Mouse (Mus musculus) neural tube, embryonic 14.5 days (tissue): Measurements from ENCODE around the gene Msmo1. TPM values are rescaled to one million over a fixed set of nuclear protein-coding genes. Genes with fewer than 3 reads are reported as not detected.

Experiments
- ATAC-seq: fragments of 200-750 bp; cut with Nextera tagmentation; 2 replicates; pipeline ENCODE4 v1.8.0; 2017; ENCODE audit warnings: low read depth, mild to moderate bottlenecking, moderate TSS enrichment, moderate library complexity
- H3K27ac ChIP-seq: fragments of 300-500 bp; sonication (generic); 2 replicates; pipeline ENCODE4 v1.5.1; 2014; ENCODE audit warnings: low read depth, mild to moderate bottlenecking, control low read depth, low read length, moderate library complexity, mixed read lengths
- H3K27me3 ChIP-seq: fragments of 300-500 bp; sonication (generic); 2 replicates; pipeline ENCODE4 v1.6.1; 2014; ENCODE audit warnings: low read length; ENCODE audit not compliant: control insufficient read depth, insufficient read depth
- H3K36me3 ChIP-seq: fragments of 300-500 bp; sonication (generic); 2 replicates; pipeline ENCODE4 v1.6.1; 2014; ENCODE audit warnings: low read length, mixed read lengths; ENCODE audit not compliant: control insufficient read depth, insufficient read depth
- H3K4me1 ChIP-seq: fragments of 300-500 bp; sonication (generic); 2 replicates; pipeline ENCODE4 v1.6.1; 2014; ENCODE audit warnings: low read length; ENCODE audit not compliant: control insufficient read depth, insufficient read depth
- H3K4me2 ChIP-seq: fragments of 300-500 bp; sonication (generic); 2 replicates; pipeline ENCODE4 v1.6.1; 2014; ENCODE audit warnings: mild to moderate bottlenecking, low read depth, low read length, control low read depth
- H3K4me3 ChIP-seq: fragments of 300-500 bp; sonication (generic); 2 replicates; pipeline ENCODE4 v1.5.1; 2014; ENCODE audit warnings: low read depth, low read length, control low read depth, mixed read lengths
- H3K9ac ChIP-seq: fragments of 300-500 bp; sonication (generic); replicated peaks from 2 replicates; pipeline ENCODE4 v1.6.1; 2014; ENCODE audit warnings: low read depth, mild to moderate bottlenecking, control low read depth, low read length, mixed read lengths
- H3K9me3 ChIP-seq: fragments of 300-500 bp; sonication (generic); 2 replicates; pipeline ENCODE4 v1.6.1; 2016; ENCODE audit warnings: low read length; ENCODE audit not compliant: control insufficient read depth
- WGBS: fragments of 180-500 bp; shearing (Covaris S2); extraction: QIAGEN DNeasy Blood & Tissue Kit; methylation state at CpG from one replicate; pipeline ENCODE4 v1.1.7; 2014; 5-methylcytosine and 5-hydroxymethylcytosine counted together
- polyA plus RNA-seq: library from polyadenylated mRNA; unstranded; fragments of >200 nt; fragmentation: Nextera tagmentation; extraction: Ambion mirVana; gene quantifications from 2 replicates; pipeline ENCODE4 v1.2.1, GENCODE M21; 2014

Msmo1 gene
- polyA plus RNA-seq = 169 and 177 TPM in 2 replicates

GRCm38 (mm10) chr8:64733271-64733943 lies at the start of gene Msmo1:
Gene Msmo1 (minus strand): TSS chr8:64733792.
- ATAC-seq = peak; percentile 100
- H3K9ac ChIP-seq = peak within 1 kb of the TSS; percentile 50
- H3K27me3 ChIP-seq = no peaks in the 10 kb centered on the region
- H3K4me3 ChIP-seq = peak within 1 kb of the TSS; percentile 54
- peaks cover 12% of the 10 kb centered on the region; the same call in 1 of the 2 replicates for H3K36me3 ChIP-seq
- WGBS = under 1% methylated on average over 60 of the region's 60 CpGs
- peak within 1 kb of the TSS; percentile 64 for H3K4me2 ChIP-seq
- peaks cover 6% of the 10 kb centered on the region for H3K4me1 ChIP-seq
- no peaks in the 10 kb centered on the region for H3K9me3 ChIP-seq
- H3K27ac ChIP-seq = peak within 1 kb of the TSS; percentile 52; the same call in 1 of the 2 replicates

GRCm38 (mm10) chr8:64781947-64782346 lies 48.4 kb upstream of the Msmo1 start:
- no peak for ATAC-seq
- 81% methylated on average over 6 of the region's 6 CpGs for WGBS
- H3K27ac ChIP-seq = no peak overlapping the region

GRCm38 (mm10) chr8:64777925-64778324 lies 44.3 kb upstream of the Msmo1 start:
- no peaks in the 10 kb centered on the region for H3K27me3 ChIP-seq
- H3K9me3 ChIP-seq = no peaks in the 10 kb centered on the region
- no peak overlapping the region for H3K4me2 ChIP-seq
- 51% methylated on average over 9 of the region's 9 CpGs for WGBS
- H3K4me1 ChIP-seq = 0 out of 2 replicates have a peak, but pooled peaks cover 3% of the 10 kb centered on the region
- 0 out of 2 replicates have a peak, but pooled peaks cover 5% of the 10 kb centered on the region for H3K36me3 ChIP-seq
- ATAC-seq = peak; percentile 47; the same call in 1 of the 2 replicates
- H3K9ac ChIP-seq = no peak overlapping the region
- no peak overlapping the region for H3K27ac ChIP-seq
- no peak overlapping the region for H3K4me3 ChIP-seq

More at GRCm38 (mm10) chr8:64781947-64782346, 48.4 kb upstream of the Msmo1 start:
- Histone ChIP-seq H3K4me3 (no peak overlapping the region), H3K4me2 (no peak overlapping the region), H3K36me3 (0 out of 2 replicates have a peak, but pooled peaks cover 5% of the 10 kb centered on the region), H3K9ac (no peak overlapping the region), H3K9me3 (no peaks in the 10 kb centered on the region), H3K27me3 (no peaks in the 10 kb centered on the region), H3K4me1 (0 out of 2 replicates have a peak, but pooled peaks cover 3% of the 10 kb centered on the region)

GRCm38 (mm10) chr8:64774136-64774535 lies 40.5 kb upstream of the Msmo1 start:
- Histone ChIP-seq H3K27me3 (no peaks in the 10 kb centered on the region), H3K36me3 (0 out of 2 replicates have a peak, but pooled peaks cover 5% of the 10 kb centered on the region), H3K4me1 (0 out of 2 replicates have a peak, but pooled peaks cover 3% of the 10 kb centered on the region), H3K9me3 (no peaks in the 10 kb centered on the region), H3K4me2 (no peak overlapping the region), H3K27ac (no peak overlapping the region), H3K9ac (no peak overlapping the region), H3K4me3 (no peak overlapping the region)
- no peak for ATAC-seq
- 96% methylated on average over 6 of the region's 6 CpGs for WGBS

- no peaks in the 10 kb centered on the region for H3K9me3 ChIP-seq
- no peak overlapping the region for H3K9ac ChIP-seq
- no peaks in the 10 kb centered on the region for H3K27me3 ChIP-seq
- no peak overlapping the region for H3K4me2 ChIP-seq
- WGBS = 90% methylated on average over 7 of the region's 7 CpGs
- no peaks in the 10 kb centered on the region for H3K36me3 ChIP-seq
- ATAC-seq = no peak
- no peaks in the 10 kb centered on the region for H3K4me1 ChIP-seq
- no peak overlapping the region for H3K4me3 ChIP-seq
- H3K27ac ChIP-seq = no peak overlapping the region
Observed at GRCm38 (mm10) chr8:64770814-64771213, 37.2 kb upstream of the Msmo1 start.

- Histone ChIP-seq H3K9me3 (no peaks in the 10 kb centered on the region), H3K4me2 (no peak overlapping the region), H3K9ac (no peak overlapping the region), H3K27ac (no peak overlapping the region), H3K36me3 (no peaks in the 10 kb centered on the region), H3K4me1 (no peaks in the 10 kb centered on the region), H3K4me3 (no peak overlapping the region), H3K27me3 (no peaks in the 10 kb centered on the region)
- 88% methylated on average over 7 of the region's 7 CpGs for WGBS
- ATAC-seq = no peak
Observed at GRCm38 (mm10) chr8:64769586-64769985, 36.0 kb upstream of the Msmo1 start.

GRCm38 (mm10) chr8:64768645-64769044 lies 35.1 kb upstream of the Msmo1 start:
- H3K4me3 ChIP-seq = no peak overlapping the region
- no peaks in the 10 kb centered on the region for H3K36me3 ChIP-seq
- 93% methylated on average over 7 of the region's 9 CpGs for WGBS
- no peak overlapping the region for H3K4me2 ChIP-seq
- H3K27me3 ChIP-seq = no peaks in the 10 kb centered on the region
- H3K27ac ChIP-seq = no peak overlapping the region
- H3K9ac ChIP-seq = no peak overlapping the region
- H3K9me3 ChIP-seq = no peaks in the 10 kb centered on the region
- H3K4me1 ChIP-seq = no peaks in the 10 kb centered on the region
- ATAC-seq = no peak

- Histone ChIP-seq H3K9me3 (no peaks in the 10 kb centered on the region), H3K4me1 (no peaks in the 10 kb centered on the region), H3K9ac (no peak overlapping the region), H3K4me3 (no peak overlapping the region), H3K36me3 (no peaks in the 10 kb centered on the region), H3K4me2 (no peak overlapping the region), H3K27me3 (no peaks in the 10 kb centered on the region), H3K27ac (no peak overlapping the region)
- ATAC-seq = no peak
- 91% methylated on average over 9 of the region's 9 CpGs for WGBS
Observed at GRCm38 (mm10) chr8:64767047-64767446, 33.5 kb upstream of the Msmo1 start.

GRCm38 (mm10) chr8:64764075-64764474 lies 30.5 kb upstream of the Msmo1 start:
- no peak overlapping the region for H3K4me3 ChIP-seq
- H3K9me3 ChIP-seq = no peaks in the 10 kb centered on the region
- H3K4me1 ChIP-seq = no peaks in the 10 kb centered on the region
- ATAC-seq = no peak
- WGBS = 85% methylated on average over 9 of the region's 9 CpGs
- H3K27me3 ChIP-seq = no peaks in the 10 kb centered on the region
- H3K27ac ChIP-seq = no peak overlapping the region
- H3K9ac ChIP-seq = no peak overlapping the region
- no peaks in the 10 kb centered on the region for H3K36me3 ChIP-seq
- H3K4me2 ChIP-seq = no peak overlapping the region
